Mouse (Mus musculus): Measurements from ENCODE around the gene Plcb2. TPM values are rescaled to one million over a fixed set of nuclear protein-coding genes. Genes with fewer than 3 reads are reported as not detected.
A peak's percentile ranks its signal among the peaks of the same experiment; 100 is the strongest.

Gene Plcb2
- polyA plus RNA-seq, 1 experiment: 0.49 TPM

- H3K4me3 ChIP-seq (ENCODE audit: insufficient read depth, low read length): peak overlapping the region; percentile 25
- no peaks in the 10 kb centered on the region for H3K4me1 ChIP-seq (ENCODE audit: control insufficient read depth, insufficient read depth, low read length)
- TF ChIP-seq POLR2A (IDR thresholded peaks at IDR 0.05; ENCODE audit: low read depth, low read length) (no peak), CTCF (IDR thresholded peaks at IDR 0.05; ENCODE audit: borderline replicate concordance, insufficient read depth, low read length) (no peak)
- no peak overlapping the region for H3K27ac ChIP-seq (ENCODE audit: insufficient read depth, low read length)
Measured at GRCm38 (mm10) chr2:118676839-118677741, 51.1 kb downstream of the Plcb2 start.

- TF ChIP-seq CTCF (IDR thresholded peaks at IDR 0.05; ENCODE audit: borderline replicate concordance, insufficient read depth, low read length): no peak
- TF ChIP-seq POLR2A (IDR thresholded peaks at IDR 0.05; ENCODE audit: low read depth, low read length): no peak
- H3K4me1 ChIP-seq (ENCODE audit: control insufficient read depth, insufficient read depth, low read length): peaks cover 2% of the 10 kb centered on the region; the same call in 1 of the 2 replicates
- H3K4me3 ChIP-seq (ENCODE audit: insufficient read depth, low read length): no peak overlapping the region
- H3K27ac ChIP-seq (ENCODE audit: insufficient read depth, low read length): no peak overlapping the region
Measured at GRCm38 (mm10) chr2:118674500-118674899, 53.7 kb downstream of the Plcb2 start.

- Histone ChIP-seq H3K4me3 (ENCODE audit: insufficient read depth, low read length) (no peak overlapping the region), H3K4me1 (ENCODE audit: control insufficient read depth, insufficient read depth, low read length) (peaks cover 4% of the 10 kb centered on the region), H3K27ac (ENCODE audit: insufficient read depth, low read length) (no peak overlapping the region)
- TF ChIP-seq POLR2A (IDR thresholded peaks at IDR 0.05; ENCODE audit: low read depth, low read length) (no peak), CTCF (IDR thresholded peaks at IDR 0.05; ENCODE audit: borderline replicate concordance, insufficient read depth, low read length) (no peak)
Measured at GRCm38 (mm10) chr2:118673686-118674465, 54.4 kb downstream of the Plcb2 start.

- no peak overlapping the region for H3K4me3 ChIP-seq (ENCODE audit: insufficient read depth, low read length)
- TF ChIP-seq CTCF (IDR thresholded peaks at IDR 0.05; ENCODE audit: borderline replicate concordance, insufficient read depth, low read length): no peak
- TF ChIP-seq POLR2A (IDR thresholded peaks at IDR 0.05; ENCODE audit: low read depth, low read length): no peak
- peaks cover 7% of the 10 kb centered on the region for H3K4me1 ChIP-seq (ENCODE audit: control insufficient read depth, insufficient read depth, low read length)
- H3K27ac ChIP-seq (ENCODE audit: insufficient read depth, low read length): no peak overlapping the region
Measured at GRCm38 (mm10) chr2:118671728-118672127, 56.5 kb downstream of the Plcb2 start.

GRCm38 (mm10) chr2:118669785-118670184, 58.5 kb downstream of the Plcb2 start:
- TF ChIP-seq POLR2A (IDR thresholded peaks at IDR 0.05; ENCODE audit: low read depth, low read length) (no peak), CTCF (IDR thresholded peaks at IDR 0.05; ENCODE audit: borderline replicate concordance, insufficient read depth, low read length) (no peak)
- no peak overlapping the region for H3K4me3 ChIP-seq (ENCODE audit: insufficient read depth, low read length)
- H3K27ac ChIP-seq (ENCODE audit: insufficient read depth, low read length): no peak overlapping the region
- H3K4me1 ChIP-seq (ENCODE audit: control insufficient read depth, insufficient read depth, low read length): peaks cover 7% of the 10 kb centered on the region

GRCm38 (mm10) chr2:118669245-118669644, 59.0 kb downstream of the Plcb2 start:
- no peak for TF ChIP-seq POLR2A (IDR thresholded peaks at IDR 0.05; ENCODE audit: low read depth, low read length)
- no peak for TF ChIP-seq CTCF (IDR thresholded peaks at IDR 0.05; ENCODE audit: borderline replicate concordance, insufficient read depth, low read length)
- Histone ChIP-seq H3K27ac (ENCODE audit: insufficient read depth, low read length) (no peak overlapping the region), H3K4me3 (ENCODE audit: insufficient read depth, low read length) (no peak overlapping the region), H3K4me1 (ENCODE audit: control insufficient read depth, insufficient read depth, low read length) (peaks cover 7% of the 10 kb centered on the region)

- Histone ChIP-seq H3K4me1 (ENCODE audit: control insufficient read depth, insufficient read depth, low read length) (peaks cover 7% of the 10 kb centered on the region), H3K4me3 (ENCODE audit: insufficient read depth, low read length) (no peak overlapping the region), H3K27ac (ENCODE audit: insufficient read depth, low read length) (no peak overlapping the region)
- no peak for TF ChIP-seq POLR2A (IDR thresholded peaks at IDR 0.05; ENCODE audit: low read depth, low read length)
- no peak for TF ChIP-seq CTCF (IDR thresholded peaks at IDR 0.05; ENCODE audit: borderline replicate concordance, insufficient read depth, low read length)
Measured at GRCm38 (mm10) chr2:118667181-118667580, 61.1 kb downstream of the Plcb2 start.

- H3K27ac ChIP-seq (ENCODE audit: insufficient read depth, low read length): no peak overlapping the region
- TF ChIP-seq POLR2A (IDR thresholded peaks at IDR 0.05; ENCODE audit: low read depth, low read length) (no peak), CTCF (IDR thresholded peaks at IDR 0.05; ENCODE audit: borderline replicate concordance, insufficient read depth, low read length) (no peak)
- H3K4me3 ChIP-seq (ENCODE audit: insufficient read depth, low read length): no peak overlapping the region
- peaks cover 7% of the 10 kb centered on the region for H3K4me1 ChIP-seq (ENCODE audit: control insufficient read depth, insufficient read depth, low read length)
Measured at GRCm38 (mm10) chr2:118665616-118666015, 62.6 kb downstream of the Plcb2 start.

GRCm38 (mm10) chr2:118664975-118665516, 63.2 kb downstream of the Plcb2 start:
- no peak for TF ChIP-seq CTCF (IDR thresholded peaks at IDR 0.05; ENCODE audit: borderline replicate concordance, insufficient read depth, low read length)
- TF ChIP-seq POLR2A (IDR thresholded peaks at IDR 0.05; ENCODE audit: low read depth, low read length): no peak
- Histone ChIP-seq H3K27ac (ENCODE audit: insufficient read depth, low read length) (no peak overlapping the region), H3K4me3 (ENCODE audit: insufficient read depth, low read length) (no peak overlapping the region), H3K4me1 (ENCODE audit: control insufficient read depth, insufficient read depth, low read length) (peaks cover 7% of the 10 kb centered on the region)

All from embryonic fibroblast, embryonic 13.5 days (primary cell).